Mouse (Mus musculus) left cerebral cortex, adult 2 months (tissue): ENCODE measurements around the gene Ccdc24. TPM values are rescaled to one million over a fixed set of nuclear protein-coding genes. Genes with fewer than 3 reads are reported as not detected.

Source experiments
- DNase-seq, 2 experiments: peaks; one replicate each; pipeline ENCODE4 v3.0.0; 2021 to 2022; ENCODE audit warnings: low spot score in 2 of 2, mixed read lengths in 1 of 2; ENCODE audit errors: extremely low spot score in 1 of 2
- H3K27ac ChIP-seq: fragments of 200-600 bp; 2 replicates; pipeline ENCODE4 v1.8.1; 2022
- H3K4me3 ChIP-seq: fragments of 200-600 bp; 2 replicates; pipeline ENCODE4 v1.8.1; 2022
- CTCF ChIP-seq: fragments of 200-600 bp; IDR thresholded peaks from 2 replicates; pipeline ENCODE4 v1.8.1; 2022; ENCODE audit warnings: antibody characterized with exemption, mild to moderate bottlenecking, moderate library complexity
- intact Hi-C: fragments of 180-260 bp; cut with DNase I; formaldehyde crosslinking; loops from one replicate; pipeline ENCODE4 v1.15.1; 2025
- long read RNA-seq, 2 experiments: library from polyadenylated mRNA; stranded (forward); transcript quantifications; one replicate each; pipeline ENCODE4 v2.0.0; 2021; ENCODE audit warnings: borderline mapping rate in 2 of 2
- total RNA-seq, 2 experiments: library from RNA; stranded (reverse); gene quantifications; 2 replicates each; pipeline ENCODE4 v1.2.3; 2021

Gene Ccdc24
- 1 to 10 TPM in 1 of 2 experiments, under 1 TPM in 1; 0.94 to 1.4 TPM for total RNA-seq
- long read RNA-seq, experiment 1: 0 reads
- long read RNA-seq, experiment 2: 0 reads

DNA sequence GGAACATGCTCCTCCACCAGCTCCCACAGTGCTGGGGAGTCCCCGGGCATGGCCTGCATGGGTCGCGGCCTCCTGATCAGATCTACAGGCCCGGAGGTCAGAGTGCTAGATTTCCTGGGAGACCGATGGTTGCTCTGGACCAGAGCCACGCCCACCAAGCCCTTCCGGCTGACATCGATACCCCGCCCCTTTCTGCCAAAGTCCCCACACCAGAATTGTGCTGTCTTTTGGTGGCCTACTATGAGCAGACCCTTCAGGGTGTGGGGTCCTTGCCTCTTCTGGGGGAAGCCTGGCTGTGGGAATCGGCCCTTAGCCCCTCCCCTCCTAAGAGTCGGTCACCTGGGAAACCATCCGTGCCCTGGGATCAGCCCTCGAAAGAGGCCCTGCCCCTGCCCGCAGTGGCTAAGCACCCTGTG, at the start of gene Ccdc24:
TSS of gene Ccdc24 (minus strand) at position 87 of the 416 bp plus-strand sequence.
- intact Hi-C loops: no loop called here
- H3K4me3 ChIP-seq: no peak within 1 kb of the TSS
- H3K27ac ChIP-seq: no peak within 1 kb of the TSS
- TF ChIP-seq CTCF: no peak
- no peak for DNase-seq

DNA sequence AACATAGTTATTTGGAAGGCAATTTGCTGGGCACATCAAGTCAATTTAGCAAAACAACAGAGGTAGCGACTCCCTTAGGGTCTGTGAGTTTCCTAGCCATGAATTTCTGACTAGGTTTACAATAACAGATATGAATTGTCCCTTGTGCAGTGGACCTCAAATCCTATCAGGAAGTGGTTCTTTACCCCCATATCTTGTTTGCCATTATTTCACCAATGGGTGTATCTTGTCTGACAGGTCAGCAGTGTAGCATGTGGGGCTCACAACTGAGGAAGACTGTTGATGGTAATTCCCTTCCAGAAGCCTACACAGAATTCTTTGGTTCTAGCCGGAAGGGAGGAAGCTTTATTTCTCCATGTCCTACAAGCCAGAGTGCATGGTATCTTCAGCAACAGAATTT, 49.0 kb upstream of the Ccdc24 start:
- no peak overlapping the region for H3K27ac ChIP-seq
- intact Hi-C loops: no loop called here
- TF ChIP-seq CTCF: no peak
- no peak overlapping the region for H3K4me3 ChIP-seq
- no peak for DNase-seq

DNA sequence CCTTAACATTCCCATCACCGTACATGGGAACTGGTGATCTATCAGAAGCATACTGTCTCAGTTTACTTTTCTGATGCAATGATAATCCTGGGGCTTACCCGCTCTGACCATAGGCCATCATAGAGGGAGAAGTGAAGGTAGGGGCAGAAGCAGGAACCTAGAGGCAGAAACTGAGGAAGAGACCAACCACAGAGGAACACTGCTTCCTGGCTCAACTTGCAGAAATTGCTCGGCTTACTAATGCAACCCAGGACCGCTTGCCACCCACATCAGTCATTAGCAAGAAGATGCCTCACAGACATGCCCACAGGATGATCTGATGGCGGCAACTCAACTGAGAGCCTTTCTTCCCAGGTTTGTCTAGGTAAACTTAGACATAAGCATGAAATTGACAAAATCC, 46.4 kb upstream of the Ccdc24 start:
- Histone ChIP-seq H3K27ac (no peak overlapping the region), H3K4me3 (no peak overlapping the region)
- TF ChIP-seq CTCF: no peak
- DNase-seq: no peak
- intact Hi-C loops: no loop called here

DNA sequence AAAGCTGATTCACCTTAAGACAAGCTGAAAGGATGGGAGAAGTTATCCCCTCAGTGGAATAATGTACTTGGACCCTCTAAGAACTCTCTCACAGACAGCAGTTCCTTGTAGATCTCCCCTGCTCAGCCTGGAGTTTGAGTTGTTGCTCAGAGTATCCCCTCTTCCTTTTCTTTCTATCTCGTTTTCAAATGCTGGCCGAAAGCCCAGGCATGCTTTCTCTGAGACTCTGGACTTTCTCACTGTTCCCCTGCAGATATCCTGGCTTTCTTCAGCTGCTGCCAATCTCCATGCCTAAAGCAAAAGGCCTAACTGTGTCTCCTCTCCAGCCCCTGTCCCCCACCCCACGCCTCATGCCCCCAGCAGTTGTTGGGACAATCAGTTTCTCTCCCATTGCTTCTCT, 45.9 kb upstream of the Ccdc24 start:
- intact Hi-C loops: no loop called here

DNA sequence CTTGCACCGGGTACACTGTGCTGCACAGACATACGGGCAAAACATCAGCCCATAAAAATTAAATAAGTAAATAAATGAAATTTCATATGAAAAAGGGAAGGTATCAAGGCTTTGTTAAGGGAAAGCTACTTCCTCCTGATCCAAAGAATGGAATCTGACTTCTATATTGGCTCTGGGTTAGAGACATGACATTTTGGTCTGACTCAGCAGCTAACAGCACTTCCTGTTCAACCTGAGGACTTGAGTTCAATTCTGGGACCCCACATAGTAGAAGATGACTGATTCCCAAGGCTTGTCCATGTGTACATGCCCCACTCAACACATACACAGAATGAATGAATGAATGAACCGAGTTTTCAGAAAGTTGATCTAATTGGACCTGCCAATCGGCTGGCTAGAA, 45.5 kb upstream of the Ccdc24 start:
- Histone ChIP-seq H3K27ac (no peak overlapping the region), H3K4me3 (no peak overlapping the region)
- intact Hi-C loops: no loop called here
- no peak for DNase-seq
- TF ChIP-seq CTCF: no peak

More for the DNA sequence above, 45.9 kb upstream of the Ccdc24 start:
- Histone ChIP-seq H3K27ac (no peak overlapping the region), H3K4me3 (no peak overlapping the region)
- no peak for DNase-seq
- no peak for TF ChIP-seq CTCF

DNA sequence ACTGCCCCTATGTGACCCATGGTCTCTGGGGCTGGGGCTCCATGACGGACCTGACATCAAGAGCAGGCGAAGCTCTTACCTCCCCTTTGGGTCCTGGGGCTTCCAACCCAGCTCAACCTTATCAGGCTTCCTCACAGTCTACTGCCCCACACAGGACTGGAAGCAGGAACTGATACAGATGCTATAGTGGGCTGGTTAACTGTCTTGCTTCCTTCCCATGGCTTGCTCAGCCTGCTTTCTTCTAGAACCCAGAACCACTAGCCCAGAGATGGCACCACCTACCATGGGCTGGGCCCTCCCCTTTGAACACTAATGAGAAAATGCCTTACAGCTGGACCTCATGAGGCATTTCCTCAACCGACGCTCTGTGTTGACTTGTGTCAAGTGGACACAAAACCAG, 45.0 kb upstream of the Ccdc24 start:
- no peak for TF ChIP-seq CTCF
- intact Hi-C loops: no loop called here
- H3K27ac ChIP-seq: no peak overlapping the region
- DNase-seq: no peak
- no peak overlapping the region for H3K4me3 ChIP-seq

DNA sequence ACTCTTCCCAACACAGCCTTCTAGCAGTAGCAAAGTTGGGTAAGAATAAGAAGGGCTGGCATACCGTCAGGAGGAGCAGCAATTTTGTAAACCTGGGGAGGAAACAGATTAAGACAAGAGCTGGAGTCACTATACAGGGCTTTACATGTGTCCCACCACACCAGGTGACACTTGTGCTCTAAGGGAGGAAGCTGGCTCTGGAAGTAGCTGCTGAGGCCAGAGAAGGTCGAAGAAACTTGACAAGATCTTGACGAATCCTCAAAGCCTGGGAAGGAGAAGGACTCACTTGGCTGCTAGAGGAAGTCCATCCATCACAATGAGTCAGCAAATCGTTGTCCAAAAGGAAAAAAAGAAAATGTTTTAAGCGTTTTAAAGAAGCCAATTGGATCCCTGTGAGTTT, 44.0 kb upstream of the Ccdc24 start:
- no peak overlapping the region for H3K4me3 ChIP-seq
- TF ChIP-seq CTCF: no peak
- intact Hi-C loops: no loop called here
- H3K27ac ChIP-seq: no peak overlapping the region
- no peak for DNase-seq

DNA sequence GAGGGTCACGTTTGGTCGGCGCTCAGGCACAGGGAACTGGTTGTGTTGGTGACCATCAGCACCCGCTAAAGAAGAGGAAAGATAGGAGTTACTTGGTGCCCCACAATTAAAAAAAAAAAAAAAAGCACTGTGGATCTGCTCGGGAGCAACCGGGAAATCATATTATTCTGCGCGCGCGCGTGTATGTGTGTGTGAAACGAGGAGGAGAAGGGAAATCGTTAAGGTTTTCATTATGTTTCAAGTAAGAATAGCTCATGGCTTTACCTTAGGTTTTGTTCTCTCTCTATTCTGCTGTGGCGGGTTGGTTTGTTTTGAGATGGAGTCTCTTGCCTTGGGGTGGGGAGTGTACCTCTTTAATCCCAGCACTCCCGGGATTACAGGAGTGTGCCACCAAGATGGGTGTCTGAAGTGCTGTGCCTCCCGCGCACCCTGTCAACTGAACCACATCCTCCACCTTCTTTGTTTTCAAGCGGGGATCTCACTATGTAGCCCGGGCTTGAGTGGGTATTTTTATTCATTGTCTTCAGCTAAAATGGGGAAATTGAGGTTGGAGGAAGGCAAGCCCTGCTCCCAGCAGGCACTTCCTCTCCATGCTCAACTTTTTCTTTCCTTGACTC, 43.2 kb upstream of the Ccdc24 start:
- no peak for DNase-seq
- no peak for TF ChIP-seq CTCF
- peak overlapping the region; percentile 100 for H3K27ac ChIP-seq
- intact Hi-C loops: loop anchor here (2.0 kb wide), 1 partner anchor 29 kb away; the partner anchor contains the start of gene Atp6v0b
- H3K4me3 ChIP-seq: peak overlapping the region; percentile 95

DNA sequence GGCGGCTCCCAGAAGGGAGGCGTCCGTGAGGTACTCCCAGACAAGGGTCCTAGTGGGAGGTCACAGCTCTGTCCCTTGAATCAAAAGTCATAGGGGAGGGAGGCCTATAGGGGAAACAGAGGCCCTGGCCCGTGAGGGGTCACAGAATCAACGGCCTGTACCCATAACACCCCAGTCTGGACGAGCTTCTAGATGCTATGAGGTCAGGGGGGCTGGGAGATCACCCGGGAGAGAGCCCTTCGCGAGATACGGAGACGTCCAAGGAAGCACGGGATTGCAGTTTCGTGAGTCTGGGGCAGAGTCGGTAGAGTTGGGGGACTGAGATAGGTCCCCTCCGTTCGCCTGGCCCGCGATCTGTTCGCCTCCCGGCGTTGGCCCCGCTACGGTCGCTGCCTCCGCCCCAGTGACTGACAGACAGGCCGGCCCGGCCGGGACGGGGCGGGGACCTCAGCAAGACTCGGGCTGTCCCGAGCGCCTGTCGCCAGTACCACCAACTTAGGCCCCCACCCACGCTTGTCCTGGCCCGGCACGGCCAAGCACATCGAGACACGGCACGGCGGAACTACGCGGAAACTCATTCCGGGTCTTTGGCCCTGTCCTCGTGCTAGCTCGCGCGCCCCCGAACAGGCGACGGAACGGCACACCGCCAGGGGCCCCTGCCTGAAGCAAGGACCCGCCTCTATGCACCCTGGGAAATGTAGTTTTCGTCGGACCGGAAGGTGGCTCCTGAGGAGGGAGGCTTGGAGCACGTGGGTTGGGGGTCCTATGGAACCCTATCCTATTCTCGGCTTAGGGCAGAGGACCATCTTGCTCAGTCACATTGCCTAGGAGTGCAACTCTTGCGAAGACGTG, 42.5 kb upstream of the Ccdc24 start, which contains the start of gene Ipo13:
TSS of gene Ipo13 (minus strand) at position 409 of the 852 bp plus-strand sequence.
- TF ChIP-seq CTCF: peak; percentile 32
- peak within 1 kb of the TSS; percentile 95 for H3K4me3 ChIP-seq
- H3K27ac ChIP-seq: peak within 1 kb of the TSS; percentile 100
- intact Hi-C loops: loop anchor here (2.0 kb wide), 1 partner anchor 28 kb away; the partner anchor contains the start of gene Atp6v0b
- DNase-seq: peak; percentile 89 to 90

DNA sequence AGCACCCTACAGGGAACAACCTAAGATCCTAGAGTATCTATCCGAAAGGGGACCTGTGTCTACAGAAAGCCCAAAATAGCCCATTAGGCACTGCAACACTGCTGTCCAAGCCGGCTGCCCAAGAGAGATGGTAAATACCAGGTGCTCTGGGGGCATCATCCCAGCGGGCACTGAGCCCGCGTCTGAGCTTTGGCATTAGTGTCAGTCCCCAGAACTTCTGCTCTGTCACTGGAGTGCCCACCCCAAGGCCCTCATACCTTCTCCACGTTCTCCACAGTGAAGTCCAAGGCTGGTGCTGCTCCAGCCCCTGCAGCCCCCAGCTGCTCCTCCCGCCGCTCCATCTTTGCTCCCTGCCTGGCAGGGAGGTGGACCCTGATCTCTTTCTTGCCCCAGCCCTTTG, 41.7 kb upstream of the Ccdc24 start:
- Histone ChIP-seq H3K27ac (peak overlapping the region; percentile 100), H3K4me3 (peak overlapping the region; percentile 95)
- DNase-seq: no peak
- intact Hi-C loops: loop anchor here (2.0 kb wide), 1 partner anchor 27 kb away; the partner anchor contains the start of gene Atp6v0b
- TF ChIP-seq CTCF: no peak

DNA sequence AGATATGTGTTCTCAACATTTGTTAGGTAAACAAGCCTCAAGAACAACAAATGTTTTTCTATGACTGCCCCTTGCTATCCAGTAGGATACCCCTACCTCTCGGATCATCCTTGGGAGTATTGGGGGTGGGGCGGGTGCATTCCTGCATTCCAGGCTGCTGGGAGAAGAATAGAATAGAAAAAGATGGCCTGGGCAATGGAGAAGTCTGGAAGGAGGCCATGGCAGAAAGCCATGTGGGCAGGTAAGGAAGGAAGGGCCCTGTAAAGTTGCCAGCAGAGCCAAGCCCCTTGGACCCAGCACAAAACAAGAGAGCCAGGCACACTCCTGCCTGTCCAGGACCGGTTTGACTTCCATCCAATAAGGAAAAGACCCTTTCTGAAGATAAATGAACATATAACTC, 41.1 kb upstream of the Ccdc24 start:
- intact Hi-C loops: no loop called here
- TF ChIP-seq CTCF: no peak
- no peak for DNase-seq
- Histone ChIP-seq H3K4me3 (peak overlapping the region; percentile 95), H3K27ac (no peak overlapping the region)

DNA sequence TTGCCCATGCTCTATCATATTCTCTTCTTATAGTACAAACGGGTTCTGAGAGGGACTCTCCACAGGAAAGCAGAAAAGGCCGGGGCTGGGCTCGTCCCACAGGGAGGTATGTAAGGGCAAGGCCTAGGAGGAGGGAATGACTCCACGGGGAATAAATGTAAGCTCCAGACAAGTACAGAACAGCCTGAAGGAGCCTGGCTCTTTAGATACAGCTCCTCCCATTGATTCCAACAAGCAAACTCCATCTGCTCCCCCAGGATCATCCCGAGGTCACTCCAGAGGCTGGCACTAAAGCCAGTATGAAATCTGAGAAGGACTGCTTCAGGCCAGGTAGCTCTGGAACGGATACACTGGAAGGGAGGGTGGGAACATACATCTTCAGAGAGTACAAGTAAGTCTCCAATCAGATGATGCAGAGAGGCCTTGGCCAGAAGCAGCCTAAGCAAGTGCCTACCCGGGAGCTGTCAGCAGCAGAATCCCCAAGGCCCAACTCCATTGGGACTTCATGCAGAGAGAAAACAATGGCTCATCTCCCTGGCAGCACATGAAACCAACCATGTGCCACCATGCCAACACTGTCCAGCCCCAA, 40.4 kb upstream of the Ccdc24 start:
- DNase-seq: no peak
- Histone ChIP-seq H3K4me3 (peak overlapping the region; percentile 95), H3K27ac (no peak overlapping the region)
- intact Hi-C loops: no loop called here
- TF ChIP-seq CTCF: no peak
